Mouse (Mus musculus) heart, adult 8-10 months (tissue): ENCODE data around the gene Gucy2d. TPM values are rescaled to one million over a fixed set of nuclear protein-coding genes. Genes with fewer than 3 reads are reported as not detected.

ENCODE experiments used
- DNase-seq: peaks from one replicate; pipeline ENCODE4 v3.0.0; 2022; ENCODE audit warnings: low spot score
- total RNA-seq, 4 experiments: library from RNA; stranded (reverse); gene quantifications; 2 replicates each; pipeline ENCODE4 v1.2.4; 2022

The Gucy2d gene
- under 1 TPM in 3 of 4 experiments, not detected in 1; 0.12 to 0.20 (median 0.16) TPM for total RNA-seq

DNA sequence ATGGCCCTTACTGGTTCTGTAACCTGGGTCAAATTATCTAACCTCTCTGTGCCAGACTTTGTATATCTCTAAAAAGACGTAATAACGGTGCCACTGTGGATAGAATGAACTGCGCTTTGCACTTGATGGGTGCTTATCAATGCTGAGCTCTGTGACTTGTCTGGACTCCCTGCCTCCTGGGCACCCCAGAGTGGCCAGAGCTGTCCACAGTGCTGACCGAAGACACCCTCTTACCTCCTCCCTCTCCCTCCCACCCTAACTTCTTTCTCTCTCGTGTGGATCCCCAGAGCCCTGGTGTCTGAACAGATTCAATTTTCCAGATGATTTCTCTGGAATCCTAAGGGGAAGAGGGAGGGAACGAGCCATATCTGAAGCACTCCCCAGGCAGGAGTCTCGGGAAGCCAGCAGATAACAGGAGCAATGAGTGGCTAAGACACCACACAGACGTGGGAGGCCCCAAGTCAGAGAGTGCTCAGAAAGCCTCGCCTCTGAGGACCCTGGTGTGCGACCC, at the start of gene Gucy2d:
Gene Gucy2d, plus strand, starts transcription at position 461 of the 511 bp plus-strand sequence.
- no peak for DNase-seq

DNA sequence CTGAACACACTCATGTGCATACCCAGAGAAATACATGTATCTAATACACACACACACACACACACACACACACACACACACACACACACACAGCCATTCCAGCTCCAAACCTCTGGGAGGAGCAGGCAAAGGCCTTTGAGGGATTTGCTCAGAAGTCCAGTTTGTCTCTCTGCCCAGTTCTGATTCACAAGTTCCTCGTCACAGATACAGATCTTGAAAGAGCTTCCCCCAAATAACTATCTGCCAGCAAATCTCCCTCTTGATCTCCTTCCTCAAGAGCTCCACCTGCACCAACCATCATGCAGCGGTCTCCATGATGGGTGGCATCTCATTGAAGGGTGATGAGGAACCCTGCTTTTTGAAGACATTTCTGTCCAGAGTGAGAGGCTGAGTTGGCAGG, 49.7 kb upstream of the Gucy2d start:
- DNase-seq, result peak; percentile 13

DNA sequence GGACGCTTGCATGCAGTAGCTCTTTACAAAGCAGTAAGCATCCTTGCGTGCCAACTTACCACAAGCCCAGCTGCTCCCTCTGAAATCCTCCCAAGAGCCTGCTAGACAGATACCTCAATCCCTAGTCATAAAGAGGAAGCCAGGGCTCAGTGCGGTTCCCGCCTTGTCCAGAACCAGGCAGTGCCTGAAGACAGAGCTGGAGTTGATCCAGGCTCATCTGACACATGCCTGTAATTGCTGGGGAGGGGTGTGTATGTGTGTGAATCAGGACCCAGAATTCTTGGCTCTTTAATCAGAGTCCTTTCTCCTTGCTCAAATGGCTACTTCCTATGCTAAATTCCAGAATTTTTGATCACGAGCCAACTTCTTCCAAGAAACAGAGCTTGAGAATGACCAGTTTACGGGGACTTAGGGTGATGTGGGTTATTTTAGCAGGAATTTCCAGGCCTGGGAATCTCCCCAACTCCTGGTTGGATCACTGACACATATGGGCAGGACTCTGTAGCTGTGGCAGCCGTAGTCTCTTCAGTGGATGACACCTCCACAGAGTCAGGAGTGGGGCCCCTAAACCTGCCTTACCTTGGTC, 48.8 kb upstream of the Gucy2d start:
- no peak for DNase-seq

- no peak for DNase-seq
These were observed 47.6 kb upstream of the Gucy2d start for GRCm38 (mm10) chr7:98392466-98393201.

DNA sequence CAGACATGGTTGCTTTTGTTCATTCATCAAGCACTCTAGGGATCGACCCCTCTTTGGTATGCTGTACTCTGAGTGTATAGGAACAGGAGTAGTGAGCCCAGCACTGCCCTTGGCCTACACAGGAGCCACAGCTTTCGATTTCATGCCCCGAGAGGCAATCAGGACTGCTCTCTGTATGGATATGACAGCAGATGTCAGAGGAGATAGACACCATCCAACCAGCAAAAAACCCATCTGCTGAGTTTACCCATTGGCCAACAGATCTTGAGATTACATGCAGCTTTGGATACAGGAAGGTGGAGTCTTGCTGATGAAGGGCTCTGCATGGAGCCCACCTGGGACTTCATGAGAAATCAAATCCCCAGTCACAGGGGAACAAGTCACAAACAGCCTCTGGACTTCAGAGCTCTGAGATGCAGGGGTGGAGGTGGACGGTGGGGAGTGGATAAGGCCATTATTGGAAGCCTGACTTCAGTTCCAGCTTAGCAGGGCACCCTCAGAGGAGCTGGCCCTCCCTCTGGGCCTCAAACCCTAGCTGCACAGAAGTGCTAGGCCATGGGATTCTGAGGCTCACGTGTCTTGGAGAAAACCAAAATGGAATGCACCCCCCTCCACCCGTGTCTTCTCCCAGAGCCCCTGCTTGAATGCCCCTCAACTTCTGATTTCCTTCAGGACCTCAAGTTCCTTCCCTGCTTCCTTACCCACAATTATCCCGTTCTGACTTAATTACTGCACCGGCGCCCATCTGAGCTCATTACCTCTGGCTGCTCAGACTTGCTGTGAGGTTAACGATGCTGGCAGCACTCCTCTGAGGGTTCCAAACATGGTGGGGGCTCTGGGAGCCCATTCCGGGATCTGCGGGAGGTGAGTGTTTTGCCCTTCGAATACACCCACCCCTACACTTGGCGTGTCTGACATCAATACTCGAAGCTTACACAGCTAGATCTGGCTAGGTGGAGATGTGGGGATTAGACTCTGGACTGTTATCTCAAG, 37.3 kb upstream of the Gucy2d start:
- DNase-seq, result no peak

DNA sequence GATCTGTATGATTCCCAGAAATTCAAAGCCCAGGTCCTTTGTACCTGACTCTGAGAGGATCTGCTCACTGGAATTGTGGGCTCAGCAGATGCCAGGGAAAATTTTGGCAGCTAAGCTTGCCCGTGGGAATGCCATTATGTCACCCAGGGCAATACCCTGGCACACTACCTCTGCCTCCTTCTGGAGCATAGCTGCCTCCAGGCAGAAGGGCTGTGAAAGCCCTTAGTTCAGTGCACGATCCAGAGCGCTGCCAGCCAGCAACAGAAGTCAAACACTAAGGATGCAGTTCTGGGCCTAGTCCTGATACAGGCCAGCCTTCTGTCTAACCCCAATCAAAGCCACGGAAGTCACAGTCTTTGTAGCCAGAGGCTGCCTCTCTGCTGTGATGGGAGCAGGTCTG, 36.2 kb upstream of the Gucy2d start:
- DNase-seq, result no peak

GRCm38 (mm10) chr7:98407615-98408014, 32.6 kb upstream of the Gucy2d start:
- no peak for DNase-seq

GRCm38 (mm10) chr7:98413115-98413514, 27.1 kb upstream of the Gucy2d start:
- no peak for DNase-seq

- no peak for DNase-seq
These were observed 24.7 kb upstream of the Gucy2d start for GRCm38 (mm10) chr7:98415550-98415949.

- DNase-seq, result no peak
These were observed 24.2 kb upstream of the Gucy2d start for GRCm38 (mm10) chr7:98416020-98416419.

DNA sequence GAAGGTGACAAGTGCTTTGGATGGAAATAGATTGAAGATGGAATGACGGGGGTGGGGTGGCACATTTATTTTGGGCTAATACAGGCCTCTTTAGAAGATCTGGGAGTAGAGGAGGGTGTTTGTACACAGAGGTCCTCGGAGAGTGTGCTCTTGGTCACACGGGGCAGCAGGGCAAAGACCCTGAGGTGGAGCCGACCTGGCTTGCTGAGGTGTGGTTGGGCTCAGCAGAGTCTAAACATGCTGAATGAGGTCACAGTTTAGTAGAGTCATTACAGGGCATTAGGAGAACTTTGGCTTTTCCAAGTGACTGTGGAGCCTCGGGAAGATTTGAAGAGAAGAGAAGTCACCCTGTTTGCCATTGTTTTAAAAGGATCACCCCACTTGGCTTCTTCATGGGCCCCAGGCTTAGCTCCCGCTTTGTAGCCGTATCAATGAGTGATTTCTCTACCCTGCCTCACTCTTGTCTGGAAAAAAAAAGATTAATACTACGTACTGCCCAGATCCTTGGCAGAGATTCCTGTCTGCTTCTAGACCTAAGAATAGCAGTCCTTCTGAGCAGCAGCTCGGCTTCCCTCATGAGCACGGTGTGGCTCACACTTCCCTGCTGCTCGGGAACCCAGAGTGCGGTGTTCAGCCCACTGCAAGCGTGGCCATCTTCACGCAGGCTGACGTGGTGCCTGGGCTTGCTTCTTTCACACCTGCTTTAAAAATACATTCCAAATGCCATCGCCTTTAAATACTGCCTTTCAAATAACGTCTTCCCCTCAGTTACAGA, 22.0 kb upstream of the Gucy2d start:
- DNase-seq, result no peak

DNA sequence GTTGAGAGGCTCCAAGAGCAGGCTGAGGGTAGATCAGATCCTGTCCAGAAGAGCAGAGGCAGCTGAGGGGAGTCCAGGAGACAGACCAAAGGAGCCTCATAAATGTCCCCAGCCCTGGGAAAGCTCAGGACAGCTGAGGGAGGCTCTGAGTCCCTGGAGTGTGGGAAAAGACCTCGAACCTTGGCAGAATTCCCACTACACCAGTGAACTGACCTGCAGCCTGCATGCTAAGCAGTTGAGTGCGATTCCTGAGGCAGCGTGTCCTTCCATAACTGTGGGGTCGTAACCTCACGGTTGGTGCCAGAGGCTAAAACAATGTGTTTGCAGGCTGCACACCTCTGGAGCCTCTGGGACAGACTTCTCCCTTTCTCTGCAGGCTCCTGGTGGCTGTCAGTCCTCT, 20.9 kb upstream of the Gucy2d start:
- DNase-seq, result no peak

GRCm38 (mm10) chr7:98423546-98423945, 16.7 kb upstream of the Gucy2d start:
- no peak for DNase-seq

- DNase-seq, result no peak
These were observed 15.8 kb upstream of the Gucy2d start for GRCm38 (mm10) chr7:98424396-98424795.

DNA sequence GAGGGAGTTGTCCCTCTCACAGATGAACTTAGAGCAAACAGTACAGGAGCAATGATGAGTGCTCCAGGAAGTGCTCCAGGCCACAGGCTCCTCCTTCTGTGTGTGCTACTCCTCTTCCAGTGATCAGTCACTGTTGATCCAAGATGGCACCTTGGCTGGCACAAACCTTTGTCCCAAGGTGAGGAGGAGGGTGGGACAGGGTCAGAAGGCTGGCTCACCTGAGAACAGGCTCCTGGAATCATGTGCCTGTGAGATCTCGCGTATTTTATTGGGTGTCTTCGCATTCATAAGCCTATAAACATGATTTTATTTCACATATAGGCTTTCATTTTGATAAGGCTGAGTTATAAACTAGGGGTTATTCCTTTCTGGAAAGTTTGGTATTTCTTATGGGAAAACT, 14.7 kb upstream of the Gucy2d start:
- no peak for DNase-seq

DNA sequence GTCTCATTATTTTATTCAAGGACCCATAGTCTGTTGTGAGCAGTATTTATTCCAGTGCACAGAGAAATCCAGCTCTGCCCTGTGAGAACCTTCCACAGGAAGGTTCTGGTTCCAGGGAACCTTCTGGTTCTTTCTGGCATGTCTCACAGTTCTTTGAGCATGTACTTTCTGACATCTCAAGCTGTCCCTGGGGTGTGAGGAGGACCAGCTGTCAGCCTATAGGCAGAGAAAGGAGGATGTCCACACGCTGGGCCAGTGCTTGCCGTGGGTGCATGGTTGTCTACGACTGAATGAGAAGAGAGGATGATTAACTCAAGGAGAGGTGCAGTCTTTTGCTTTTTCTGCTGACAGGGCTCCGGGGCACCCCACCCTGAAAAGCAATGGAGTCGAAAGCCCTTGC, 13.6 kb upstream of the Gucy2d start:
- DNase-seq, result no peak

GRCm38 (mm10) chr7:98427115-98427835, 12.9 kb upstream of the Gucy2d start:
- no peak for DNase-seq

DNA sequence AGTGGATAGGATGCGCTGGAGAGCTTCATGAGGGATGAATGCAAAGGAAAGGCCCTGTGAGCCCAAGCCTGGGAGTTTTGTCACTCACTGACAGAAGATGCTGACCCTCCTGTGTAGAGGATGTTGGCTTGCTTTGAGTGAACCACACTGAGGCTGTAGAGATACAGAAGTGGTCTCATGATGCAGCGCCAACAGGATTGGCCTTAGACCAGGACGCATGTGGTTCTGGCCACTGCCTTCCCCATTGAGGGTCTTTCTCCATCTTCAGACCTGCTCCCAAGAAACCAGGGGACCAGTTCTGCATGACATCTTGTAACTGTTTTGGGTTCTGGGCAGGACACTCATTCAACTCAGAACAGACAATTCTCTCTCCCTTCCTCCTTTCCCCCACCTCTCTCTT, 10.6 kb upstream of the Gucy2d start:
- no peak for DNase-seq

DNA sequence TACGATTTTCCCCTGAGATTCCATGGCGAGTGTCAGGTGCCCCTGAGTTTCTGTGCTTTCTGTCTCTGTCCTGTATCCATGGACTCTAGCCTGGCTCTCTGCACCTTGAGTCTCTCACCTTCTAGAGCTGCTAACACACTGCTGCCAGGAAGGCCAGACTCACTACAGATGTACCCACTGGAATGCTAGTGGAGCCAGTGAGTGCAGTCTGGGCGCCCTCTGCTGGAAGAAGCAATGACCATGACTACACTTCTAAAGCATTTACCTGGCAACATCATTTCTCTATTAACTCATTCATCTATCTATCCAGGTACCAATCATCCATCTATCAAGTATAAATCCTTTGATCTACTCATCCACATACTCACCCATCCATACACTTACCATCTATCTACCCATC, 9.4 kb upstream of the Gucy2d start:
- peak; percentile 55 for DNase-seq

- DNase-seq, result no peak
These were observed 2.6 kb upstream of the Gucy2d start for GRCm38 (mm10) chr7:98437629-98438028.

GRCm38 (mm10) chr7:98446873-98447272, 6.7 kb downstream of the Gucy2d start:
- no peak for DNase-seq
